21 mouse cellular contexts compared by ENCODE assay signal in genomic region chr14:71229955-71230354, GRCm38 (mm10).
DNase-seq lines count a peak whose midpoint lies in the region; ATAC-seq and TF ChIP-seq lines count a peak whose summit lies in the region.
"Had no signal": no experiment of that assay in that cellular context is flagged by ENCODE, and none has a peak within 500 bp of the region (broad histone marks: within the 10 kb centered on the region; RNA-seq: fewer than 3 reads in every experiment).

No protein-coding gene starts in this region.

- H3K4me2 ChIP-seq in liver, embryonic 12.5 days: 0 out of 2 replicates have a peak overlapping the region, but pooled peaks have one; percentile 3
- H3K4me2 ChIP-seq in liver, postnatal 0 days (ENCODE audit: low read depth, low read length): no peak overlapping the region
- no peak overlapping the region for H3K4me2 ChIP-seq in liver, embryonic 14.5 days (ENCODE audit: low read depth)
- H3K4me2 ChIP-seq: embryonic facial prominence, embryonic 12.5 days; hindbrain, embryonic 14.5 days; limb, embryonic 12.5 days; neural tube, embryonic 13.5 days had no signal

- no peaks in the 10 kb centered on the region for H3K9me3 ChIP-seq in liver, embryonic 12.5 days (replicated peaks)
- H3K9me3 ChIP-seq in liver, postnatal 0 days (ENCODE audit: low read length): no peaks in the 10 kb centered on the region
- H3K9me3 ChIP-seq in liver, embryonic 14.5 days (ENCODE audit: control insufficient read depth, low read length): no peaks in the 10 kb centered on the region
- H3K9me3 ChIP-seq: embryonic facial prominence, embryonic 12.5 days; limb, embryonic 12.5 days; neural tube, embryonic 13.5 days had no signal

- H3K27ac ChIP-seq in liver, embryonic 12.5 days: no peak overlapping the region
- H3K27ac ChIP-seq in liver, postnatal 0 days (ENCODE audit: low read depth): no peak overlapping the region
- H3K27ac ChIP-seq in liver, embryonic 14.5 days: no peak overlapping the region
- H3K27ac ChIP-seq: embryonic facial prominence, embryonic 12.5 days; gastrocnemius, adult 2 months; hindbrain, embryonic 14.5 days; limb, embryonic 12.5 days; neural tube, embryonic 13.5 days had no signal

- intact Hi-C loops in left cerebral cortex, postnatal 10 days (cut with DNase I): no loop called here

- TF ChIP-seq EP300 in liver, postnatal 0 days (IDR thresholded peaks at IDR 0.05; ENCODE audit: low read depth): no peak
- no peak; the same call in 1 of the 2 replicates for TF ChIP-seq EP300 in liver, embryonic 14.5 days (IDR thresholded peaks at IDR 0.05; ENCODE audit: low read depth)

- H3K36me3 ChIP-seq in liver, embryonic 12.5 days: no peaks in the 10 kb centered on the region
- H3K36me3 ChIP-seq in liver, postnatal 0 days (replicated peaks; ENCODE audit: insufficient read depth, low read length): no peaks in the 10 kb centered on the region
- no peaks in the 10 kb centered on the region for H3K36me3 ChIP-seq in liver, embryonic 14.5 days (replicated peaks; ENCODE audit: control insufficient read depth, insufficient read depth, low read depth)
- H3K36me3 ChIP-seq: embryonic facial prominence, embryonic 12.5 days; G1E; limb, embryonic 12.5 days; neural tube, embryonic 13.5 days had no signal

- 28% methylated on average over 2 of the region's 2 CpGs for WGBS in liver, embryonic 12.5 days (ENCODE audit: insufficient replicate concordance)
- 47% methylated on average over 2 of the region's 2 CpGs for WGBS in liver, postnatal 0 days (ENCODE audit: insufficient replicate concordance)
- WGBS in liver, embryonic 14.5 days (ENCODE audit: insufficient replicate concordance): 19% methylated on average over 2 of the region's 2 CpGs

- H3K4me1 ChIP-seq in liver, embryonic 12.5 days: peaks cover 20% of the 10 kb centered on the region
- no peaks in the 10 kb centered on the region for H3K4me1 ChIP-seq in liver, postnatal 0 days (ENCODE audit: insufficient read depth)
- peaks cover 5 to 21% of the 10 kb centered on the region in 2 experiments for H3K4me1 ChIP-seq in liver, embryonic 14.5 days (replicated peaks; ENCODE audit: control insufficient read depth in 2 of 2, insufficient read depth in 2 of 2, low read length in 1 of 2)
- H3K4me1 ChIP-seq: embryonic facial prominence, embryonic 12.5 days; limb, embryonic 12.5 days; neural tube, embryonic 13.5 days had no signal

- no peak for TF ChIP-seq CTCF in liver, postnatal 0 days (IDR thresholded peaks at IDR 0.05; ENCODE audit: low read depth)
- TF ChIP-seq CTCF in liver, embryonic 14.5 days (IDR thresholded peaks at IDR 0.05; ENCODE audit: low read depth): no peak

- peak; percentile 76 for ATAC-seq in liver, embryonic 12.5 days
- ATAC-seq in liver, postnatal 0 days: no peak
- peak; percentile 68; the same call in 1 of the 2 replicates for ATAC-seq in liver, embryonic 14.5 days (ENCODE audit: insufficient read depth)
- no peak for ATAC-seq in inflammation-experienced regulatory T-cells, adult 6 months
- ATAC-seq: activated CD4-positive, CD25-positive, alpha-beta regulatory T cell, adult 4 months had no signal

- H3K4me3 ChIP-seq in liver, embryonic 12.5 days: no peak overlapping the region
- no peak overlapping the region for H3K4me3 ChIP-seq in liver, postnatal 0 days (ENCODE audit: low read depth, low read length)
- H3K4me3 ChIP-seq in liver, embryonic 14.5 days (ENCODE audit: insufficient read depth in 1 of 2, low read depth in 2 of 2, low read length in 2 of 2): no peak overlapping the region
- H3K4me3 ChIP-seq: embryonic facial prominence, embryonic 12.5 days; gastrocnemius, adult 2 months; limb, embryonic 12.5 days; neural tube, embryonic 13.5 days had no signal

- no peaks in the 10 kb centered on the region for H3K27me3 ChIP-seq in liver, embryonic 12.5 days (replicated peaks)
- H3K27me3 ChIP-seq in liver, postnatal 0 days (ENCODE audit: insufficient read depth, low read length): no peaks in the 10 kb centered on the region
- H3K27me3 ChIP-seq in liver, embryonic 14.5 days (ENCODE audit: control insufficient read depth, insufficient read depth, low read length): no peaks in the 10 kb centered on the region
- H3K27me3 ChIP-seq: embryonic facial prominence, embryonic 12.5 days; limb, embryonic 12.5 days; neural tube, embryonic 13.5 days had no signal

- no peak overlapping the region for H3K9ac ChIP-seq in liver, embryonic 12.5 days
- no peak overlapping the region for H3K9ac ChIP-seq in liver, postnatal 0 days (replicated peaks)
- no peak overlapping the region for H3K9ac ChIP-seq in liver, embryonic 14.5 days (replicated peaks)
- H3K9ac ChIP-seq: embryonic facial prominence, embryonic 12.5 days; hindbrain, embryonic 14.5 days; limb, embryonic 12.5 days; neural tube, embryonic 13.5 days had no signal

- no peak for DNase-seq in liver, postnatal 0 days
- DNase-seq in adrenal gland, postnatal 36 days: peak; percentile 35 to 44
- peak in 1 of 3 experiments; percentile 19 for DNase-seq in liver, embryonic 14.5 days (ENCODE audit: low read depth in 3 of 3, low spot score in 3 of 3)
- no peak for DNase-seq in left cerebral cortex, postnatal 10 days (ENCODE audit: extremely low spot score in 1 of 2, low spot score in 2 of 2)
- DNase-seq in embryo, embryonic 10 days (ENCODE audit: low spot score): no peak
- DNase-seq: B cell, adult 2 months; gastrocnemius, adult 2 months; kidney, adult 8-10 months; kidney, postnatal 10 days; lung, adult 2 months; lung, postnatal 14 days; midbrain, embryonic 14.5 days; thymus, postnatal 36 days had no signal

Comparison
In these comparisons a context has a peak if more than half of its experiments do, and no peak if none do; other contexts are left out.
1. ATAC-seq: peak in liver, embryonic 12.5 days (single experiment) and liver, embryonic 14.5 days (single experiment); none in liver, postnatal 0 days (single experiment) and inflammation-experienced regulatory T-cells, adult 6 months (single experiment).
2. DNase-seq: peak in adrenal gland, postnatal 36 days (2 of 2); none in liver, postnatal 0 days (single experiment), left cerebral cortex, postnatal 10 days (0 of 2) and embryo, embryonic 10 days (single experiment).